Mouse (Mus musculus) liver, adult 2 months (tissue): ENCODE data around the gene Snx21. TPM values are rescaled to one million over a fixed set of nuclear protein-coding genes. Genes with fewer than 3 reads are reported as not detected.

ENCODE experiments used
- DNase-seq: peaks from one replicate; pipeline ENCODE4 v3.0.0-alpha.2; 2011; ENCODE audit warnings: low read depth, low spot score; ENCODE audit errors: extremely low read depth
- H3K27ac ChIP-seq: fragments of 200-500 bp; replicated peaks from 2 replicates; pipeline ENCODE4 v1.5.1; 2012; ENCODE audit warnings: low read depth, mild to moderate bottlenecking, control low read depth, inconsistent platforms, low read length; ENCODE audit not compliant: insufficient read depth
- H3K27me3 ChIP-seq: fragments of 200-500 bp; 2 replicates; pipeline ENCODE4 v1.6.1; 2012; ENCODE audit warnings: mild to moderate bottlenecking, moderate library complexity, low read length, inconsistent platforms; ENCODE audit not compliant: control insufficient read depth, insufficient read depth
- H3K36me3 ChIP-seq: fragments of 200-500 bp; 2 replicates; pipeline ENCODE4 v1.6.1; 2012; ENCODE audit warnings: low read length, inconsistent platforms; ENCODE audit not compliant: control insufficient read depth, insufficient read depth
- H3K4me1 ChIP-seq: fragments of 200-500 bp; 2 replicates; pipeline ENCODE4 v1.6.1; 2011; ENCODE audit warnings: low read length; ENCODE audit not compliant: control insufficient read depth, insufficient read depth
- H3K4me3 ChIP-seq: fragments of 200-500 bp; 2 replicates; pipeline ENCODE4 v1.5.1; 2011; ENCODE audit warnings: low read depth, mild to moderate bottlenecking, control low read depth, low read length, moderate library complexity; ENCODE audit not compliant: insufficient read depth
- H3K79me2 ChIP-seq: fragments of 200-500 bp; 2 replicates; pipeline ENCODE4 v1.6.1; 2012; ENCODE audit warnings: inconsistent platforms, mild to moderate bottlenecking, low read length, moderate library complexity; ENCODE audit not compliant: control insufficient read depth, insufficient read depth
- H3K9ac ChIP-seq: fragments of 200-500 bp; 2 replicates; pipeline ENCODE4 v1.6.1; 2012; ENCODE audit warnings: low read depth, mild to moderate bottlenecking, control low read depth, inconsistent platforms, low read length
- CTCF ChIP-seq: fragments of 200-500 bp; IDR thresholded peaks from 2 replicates; pipeline ENCODE4 v1.5.1; 2011; ENCODE audit warnings: low read depth, low read length, control low read depth
- POLR2A ChIP-seq: fragments of 200-500 bp; IDR thresholded peaks from 2 replicates; pipeline ENCODE4 v1.6.1; 2011; ENCODE audit warnings: low read length, control low read depth; ENCODE audit not compliant: insufficient read depth; ENCODE audit errors: extremely low read depth
- WGBS: fragments of 180-500 bp; shearing (Covaris S2); methylation state at CpG from one replicate; pipeline ENCODE4 v1.1.7; 2018; 5-methylcytosine and 5-hydroxymethylcytosine counted together
- polyA plus RNA-seq: library from polyadenylated mRNA; depleted of rRNA; stranded (reverse); fragments of >200 nt; gene quantifications from 2 replicates; pipeline ENCODE4 v1.2.3, GENCODE M21; 2012
- total RNA-seq: library from RNA; depleted of rRNA; stranded (reverse); fragments of >200 nt; gene quantifications from 2 replicates; pipeline ENCODE4 v1.2.3, GENCODE M21; 2014

Snx21 gene
- total and polyA plus RNA-seq, 2 experiments, result 10.8 to 14.4 TPM

GRCm38 (mm10) chr2:164821060-164821459, 35.4 kb downstream of the Snx21 start:
- TF ChIP-seq POLR2A (no peak), CTCF (no peak)

DNA sequence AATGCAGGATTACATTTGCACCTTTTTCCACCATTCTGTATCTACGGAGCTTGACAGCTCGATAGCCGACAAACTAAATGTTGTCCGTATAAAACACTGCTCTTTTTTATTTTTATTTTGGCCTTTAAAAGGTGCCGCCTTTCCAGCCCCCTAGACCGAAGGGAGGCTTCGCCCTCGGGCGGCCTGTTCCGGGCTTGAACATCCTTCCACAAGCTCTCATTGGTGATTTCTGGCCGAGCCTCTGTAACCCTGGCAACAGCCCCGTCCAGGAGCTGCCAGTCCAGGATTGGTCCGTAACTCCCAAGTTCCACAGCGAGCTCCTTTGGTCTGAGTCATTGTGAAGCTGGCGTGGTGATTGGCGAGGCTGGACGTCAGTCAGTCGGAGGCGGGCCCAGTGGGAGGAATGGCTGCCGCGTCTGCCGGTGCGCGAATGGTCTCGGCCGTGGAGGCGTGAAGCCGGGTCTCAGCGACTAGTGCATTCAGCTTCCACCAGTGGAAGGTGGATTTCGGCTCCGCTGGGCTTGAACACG, 37.1 kb downstream of the Snx21 start, which contains the start of gene Zswim1:
Zswim1 (plus strand) TSS at position 51 of the 530 bp plus-strand sequence.
- Histone ChIP-seq H3K4me1 (peaks cover 4% of the 10 kb centered on the region), H3K27me3 (no peaks in the 10 kb centered on the region), H3K79me2 (peaks cover 13% of the 10 kb centered on the region), H3K4me3 (peak within 1 kb of the TSS; percentile 91), H3K36me3 (peaks cover 4% of the 10 kb centered on the region; the same call in 1 of the 2 replicates), H3K27ac (peak within 1 kb of the TSS; percentile 67), H3K9ac (peak within 1 kb of the TSS; percentile 79)
- DNase-seq, result peak; percentile 95
- TF ChIP-seq POLR2A (peak; percentile 48; the same call in 1 of the 2 replicates), CTCF (no peak)
- WGBS, result 2% methylated on average over 32 of the region's 32 CpGs

More at GRCm38 (mm10) chr2:164821060-164821459, 35.4 kb downstream of the Snx21 start:
- Histone ChIP-seq H3K4me1 (peaks cover 4% of the 10 kb centered on the region), H3K79me2 (peaks cover 13% of the 10 kb centered on the region), H3K36me3 (peaks cover 4% of the 10 kb centered on the region; the same call in 1 of the 2 replicates), H3K27me3 (no peaks in the 10 kb centered on the region), H3K9ac (no peak overlapping the region), H3K27ac (no peak overlapping the region), H3K4me3 (no peak overlapping the region)
- DNase-seq, result no peak
- WGBS, result 94% methylated on average over 6 of the region's 6 CpGs

DNA sequence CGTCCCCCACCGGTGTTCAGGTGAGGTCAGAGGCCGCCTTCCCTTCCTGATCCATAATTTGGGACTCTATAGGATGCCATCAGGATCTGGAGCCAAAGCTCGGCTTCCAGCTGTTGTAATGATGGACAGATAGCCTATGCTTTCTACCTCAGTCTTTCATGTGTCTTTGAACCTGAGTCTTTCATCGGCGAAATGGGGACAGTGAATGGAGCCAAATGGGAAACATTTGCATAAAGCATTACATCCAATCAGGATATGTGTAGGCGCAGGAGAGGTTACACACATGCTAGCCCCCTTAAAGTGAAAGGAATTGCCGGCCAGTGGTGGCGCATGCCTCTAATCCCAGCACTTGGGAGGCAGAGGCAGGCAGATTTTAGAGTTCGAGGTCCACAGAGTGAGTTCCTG, 37.6 kb downstream of the Snx21 start:
- Histone ChIP-seq H3K9ac (peak overlapping the region; percentile 79), H3K27ac (peak overlapping the region; percentile 67), H3K27me3 (no peaks in the 10 kb centered on the region), H3K79me2 (peaks cover 13% of the 10 kb centered on the region), H3K4me1 (peaks cover 4% of the 10 kb centered on the region), H3K4me3 (peak overlapping the region; percentile 91), H3K36me3 (peaks cover 4% of the 10 kb centered on the region; the same call in 1 of the 2 replicates)
- no peak for TF ChIP-seq POLR2A
- no peak for TF ChIP-seq CTCF
- DNase-seq, result peak; percentile 55
- under 1% methylated on average over 10 of the region's 10 CpGs for WGBS

GRCm38 (mm10) chr2:164823969-164824368, 38.3 kb downstream of the Snx21 start:
- Histone ChIP-seq H3K36me3 (peaks cover 4% of the 10 kb centered on the region; the same call in 1 of the 2 replicates), H3K27ac (no peak overlapping the region), H3K9ac (no peak overlapping the region), H3K79me2 (peaks cover 13% of the 10 kb centered on the region), H3K4me1 (peaks cover 4% of the 10 kb centered on the region), H3K4me3 (no peak overlapping the region), H3K27me3 (no peaks in the 10 kb centered on the region)
- TF ChIP-seq POLR2A (no peak), CTCF (no peak)
- 95% methylated on average over 4 of the region's 4 CpGs for WGBS
- no peak for DNase-seq

- H3K27ac ChIP-seq, result no peak overlapping the region
- 96% methylated on average over 17 of the region's 17 CpGs for WGBS
- H3K79me2 ChIP-seq, result peaks cover 13% of the 10 kb centered on the region
- TF ChIP-seq POLR2A (no peak), CTCF (no peak)
- no peaks in the 10 kb centered on the region for H3K27me3 ChIP-seq
- peaks cover 4% of the 10 kb centered on the region; the same call in 1 of the 2 replicates for H3K36me3 ChIP-seq
- H3K4me1 ChIP-seq, result peaks cover 4% of the 10 kb centered on the region
- H3K9ac ChIP-seq, result no peak overlapping the region
- no peak overlapping the region for H3K4me3 ChIP-seq
- DNase-seq, result no peak
Measured at GRCm38 (mm10) chr2:164825521-164825920, 39.9 kb downstream of the Snx21 start.
